Comparison of ENCODE assay signal across 24 mouse cellular contexts in genomic region chr16:95794876-95795275, GRCm38 (mm10).
DNase-seq lines count a peak whose midpoint lies in the region; ATAC-seq lines count a peak whose summit lies in the region.
"Had no signal": no experiment of that assay in that cellular context is flagged by ENCODE, and none has a peak within 500 bp of the region (broad histone marks: within the 10 kb centered on the region; RNA-seq: fewer than 3 reads in every experiment).

No protein-coding gene starts in this region.

- H3K36me3 ChIP-seq in kidney, embryonic 16.5 days (ENCODE audit: insufficient read depth, low read length) = no peaks in the 10 kb centered on the region
- H3K36me3 ChIP-seq in embryonic facial prominence, embryonic 14.5 days (ENCODE audit: control insufficient read depth, insufficient read depth, low read length) = no peaks in the 10 kb centered on the region
- H3K36me3 ChIP-seq in limb, embryonic 11.5 days (ENCODE audit: control insufficient read depth, insufficient read depth, low read length) = no peaks in the 10 kb centered on the region
- H3K36me3 ChIP-seq in stomach, embryonic 15.5 days = no peaks in the 10 kb centered on the region
- H3K36me3 ChIP-seq: embryonic facial prominence, embryonic 15.5 days; heart, embryonic 13.5 days; liver, embryonic 12.5 days had no signal

- H3K4me2 ChIP-seq in kidney, embryonic 16.5 days (replicated peaks; ENCODE audit: low read depth, low read length) = 0 out of 2 replicates have a peak overlapping the region, but pooled peaks have one; percentile 19
- H3K4me2 ChIP-seq in embryonic facial prominence, embryonic 14.5 days (ENCODE audit: low read depth, low read length) = peak overlapping the region; percentile 10; the same call in 1 of the 2 replicates
- H3K4me2 ChIP-seq in limb, embryonic 11.5 days (ENCODE audit: low read depth, severe bottlenecking) = peak overlapping the region; percentile 36; the same call in 1 of the 2 replicates
- 0 out of 2 replicates have a peak overlapping the region, but pooled peaks have one; percentile 13 for H3K4me2 ChIP-seq in stomach, embryonic 15.5 days
- H3K4me2 ChIP-seq: embryonic facial prominence, embryonic 15.5 days; forebrain, embryonic 13.5 days; heart, embryonic 13.5 days; hindbrain, embryonic 14.5 days; liver, embryonic 12.5 days had no signal

- DNase-seq in kidney, postnatal 25 days = no peak
- DNase-seq in embryonic facial prominence, embryonic 14.5 days (ENCODE audit: low spot score) = no peak
- no peak for DNase-seq in limb, embryonic 11.5 days (ENCODE audit: low spot score)
- DNase-seq in spleen, postnatal 4 days (ENCODE audit: low spot score in 2 of 2) = no peak
- DNase-seq: adrenal gland, postnatal 25 days; cerebellum, adult 11-12 months; cerebellum, adult 9-11 months; gastrocnemius, postnatal 10 days; heart, postnatal 10 days; kidney, postnatal 36 days; liver, postnatal 0 days; midbrain, embryonic 14.5 days; thymus, adult 18-20 months; thymus, postnatal 36 days had no signal

- H3K27ac ChIP-seq in kidney, embryonic 16.5 days (ENCODE audit: low read length) = no peak overlapping the region
- no peak overlapping the region for H3K27ac ChIP-seq in embryonic facial prominence, embryonic 14.5 days (replicated peaks; ENCODE audit: low read depth, low read length)
- peak overlapping the region; percentile 94 for H3K27ac ChIP-seq in limb, embryonic 11.5 days (replicated peaks; ENCODE audit: low read depth, low read length)
- no peak overlapping the region for H3K27ac ChIP-seq in stomach, embryonic 15.5 days
- H3K27ac ChIP-seq: embryonic facial prominence, embryonic 15.5 days; forebrain, embryonic 13.5 days; heart, embryonic 13.5 days; hindbrain, embryonic 14.5 days; layer of hippocampus, adult 2 months; liver, embryonic 12.5 days had no signal

- peaks cover 8% of the 10 kb centered on the region for H3K4me1 ChIP-seq in kidney, embryonic 16.5 days (ENCODE audit: insufficient read depth, low read length)
- peaks cover 6% of the 10 kb centered on the region; the same call in 1 of the 2 replicates for H3K4me1 ChIP-seq in embryonic facial prominence, embryonic 14.5 days (ENCODE audit: control insufficient read depth, insufficient read depth, low read length)
- peaks cover 28% of the 10 kb centered on the region for H3K4me1 ChIP-seq in limb, embryonic 11.5 days (ENCODE audit: control insufficient read depth, insufficient read depth, low read length)
- H3K4me1 ChIP-seq in stomach, embryonic 15.5 days = no peaks in the 10 kb centered on the region
- H3K4me1 ChIP-seq: forebrain, embryonic 13.5 days had no signal

- no peak overlapping the region for H3K9ac ChIP-seq in kidney, embryonic 16.5 days (replicated peaks; ENCODE audit: low read length)
- H3K9ac ChIP-seq in embryonic facial prominence, embryonic 14.5 days (ENCODE audit: low read depth, low read length) = no peak overlapping the region
- peak overlapping the region; percentile 7; the same call in 1 of the 2 replicates for H3K9ac ChIP-seq in limb, embryonic 11.5 days (ENCODE audit: low read length)
- no peak overlapping the region for H3K9ac ChIP-seq in stomach, embryonic 15.5 days
- H3K9ac ChIP-seq: embryonic facial prominence, embryonic 15.5 days; forebrain, embryonic 13.5 days; heart, embryonic 13.5 days; hindbrain, embryonic 14.5 days; liver, embryonic 12.5 days; liver, postnatal 0 days had no signal

- 0 out of 2 replicates have a peak, but pooled peaks cover 5% of the 10 kb centered on the region for H3K9me3 ChIP-seq in kidney, embryonic 16.5 days (ENCODE audit: low read length)
- H3K9me3 ChIP-seq in embryonic facial prominence, embryonic 14.5 days (ENCODE audit: control insufficient read depth, low read length) = no peaks in the 10 kb centered on the region
- H3K9me3 ChIP-seq in limb, embryonic 11.5 days (ENCODE audit: control insufficient read depth, low read length) = no peaks in the 10 kb centered on the region
- H3K9me3 ChIP-seq in stomach, embryonic 15.5 days = no peaks in the 10 kb centered on the region
- H3K9me3 ChIP-seq: embryonic facial prominence, embryonic 15.5 days; forebrain, embryonic 13.5 days; liver, embryonic 12.5 days had no signal

- H3K4me3 ChIP-seq in kidney, embryonic 16.5 days (ENCODE audit: low read length) = no peak overlapping the region
- no peak overlapping the region for H3K4me3 ChIP-seq in embryonic facial prominence, embryonic 14.5 days (ENCODE audit: low read depth, low read length)
- no peak overlapping the region for H3K4me3 ChIP-seq in limb, embryonic 11.5 days (ENCODE audit: low read depth, low read length)
- no peak overlapping the region for H3K4me3 ChIP-seq in stomach, embryonic 15.5 days (replicated peaks)
- H3K4me3 ChIP-seq: embryonic facial prominence, embryonic 15.5 days; forebrain, embryonic 13.5 days; heart, embryonic 13.5 days; layer of hippocampus, adult 2 months; liver, embryonic 12.5 days had no signal

- 73% methylated on average over 8 of the region's 8 CpGs for WGBS in kidney, embryonic 16.5 days
- 75% methylated on average over 8 of the region's 8 CpGs for WGBS in embryonic facial prominence, embryonic 14.5 days
- 54% methylated on average over 8 of the region's 8 CpGs for WGBS in limb, embryonic 11.5 days
- WGBS in stomach, embryonic 15.5 days = 64% methylated on average over 8 of the region's 8 CpGs

- ATAC-seq in kidney, embryonic 16.5 days (ENCODE audit: low FRiP score, low TSS enrichment) = no peak
- ATAC-seq in embryonic facial prominence, embryonic 14.5 days (ENCODE audit: low read depth) = no peak
- ATAC-seq in limb, embryonic 11.5 days (ENCODE audit: insufficient number of reproducible peaks, low FRiP score, low TSS enrichment, low read depth) = no peak
- ATAC-seq in stomach, embryonic 15.5 days (ENCODE audit: insufficient read depth, low FRiP score, low read depth) = no peak
- ATAC-seq in erythroid progenitor cell, adult 5-6 weeks (replicated peaks; ENCODE audit: low FRiP score, poor library complexity, severe bottlenecking) = no peak
- ATAC-seq: CD4-positive, CD25-positive, alpha-beta regulatory T cell, adult 4 months; forebrain, embryonic 13.5 days; liver, embryonic 12.5 days; liver, postnatal 0 days had no signal

- no peaks in the 10 kb centered on the region for H3K27me3 ChIP-seq in kidney, embryonic 16.5 days (ENCODE audit: insufficient read depth, low read length)
- no peaks in the 10 kb centered on the region for H3K27me3 ChIP-seq in embryonic facial prominence, embryonic 14.5 days (replicated peaks; ENCODE audit: control insufficient read depth, insufficient read depth, low read length)
- H3K27me3 ChIP-seq in limb, embryonic 11.5 days (ENCODE audit: control insufficient read depth, insufficient read depth, low read length) = no peaks in the 10 kb centered on the region
- no peaks in the 10 kb centered on the region for H3K27me3 ChIP-seq in stomach, embryonic 15.5 days (replicated peaks)
- H3K27me3 ChIP-seq: embryonic facial prominence, embryonic 15.5 days; forebrain, embryonic 13.5 days; heart, embryonic 13.5 days; liver, embryonic 12.5 days had no signal
